Mouse (Mus musculus): ENCODE results near the gene Chrdl2.
"Not testable (repeated sequence)": the region's sequence is repeated elsewhere in the genome, so short reads cannot be mapped to it uniquely, and the experiment has no call there.

Gene Chrdl2

DNA sequence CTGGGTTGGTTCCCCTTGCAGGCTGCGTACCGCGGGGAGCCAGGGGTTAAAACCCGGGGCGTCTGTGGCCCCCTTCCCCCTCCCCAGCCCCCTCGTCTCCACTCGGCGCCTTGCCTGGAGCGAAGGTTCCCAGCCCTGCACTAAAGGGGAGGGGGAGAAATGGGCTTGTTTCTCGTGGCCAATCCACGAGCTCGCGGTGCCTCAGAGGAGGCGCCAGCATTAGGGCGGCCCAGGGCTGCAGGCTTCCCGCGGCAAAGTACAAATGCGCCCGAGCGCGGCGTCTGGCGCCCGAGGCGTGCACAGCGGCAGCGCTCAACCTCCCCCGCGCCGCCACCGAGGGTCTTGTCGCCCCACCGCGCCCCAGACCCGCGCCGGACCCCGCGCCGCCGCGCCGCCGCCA lies at the start of gene Chrdl2:
Chrdl2 (plus strand) TSS at position 383 of the 400 bp plus-strand sequence.
- DNase-seq: no peak

DNA sequence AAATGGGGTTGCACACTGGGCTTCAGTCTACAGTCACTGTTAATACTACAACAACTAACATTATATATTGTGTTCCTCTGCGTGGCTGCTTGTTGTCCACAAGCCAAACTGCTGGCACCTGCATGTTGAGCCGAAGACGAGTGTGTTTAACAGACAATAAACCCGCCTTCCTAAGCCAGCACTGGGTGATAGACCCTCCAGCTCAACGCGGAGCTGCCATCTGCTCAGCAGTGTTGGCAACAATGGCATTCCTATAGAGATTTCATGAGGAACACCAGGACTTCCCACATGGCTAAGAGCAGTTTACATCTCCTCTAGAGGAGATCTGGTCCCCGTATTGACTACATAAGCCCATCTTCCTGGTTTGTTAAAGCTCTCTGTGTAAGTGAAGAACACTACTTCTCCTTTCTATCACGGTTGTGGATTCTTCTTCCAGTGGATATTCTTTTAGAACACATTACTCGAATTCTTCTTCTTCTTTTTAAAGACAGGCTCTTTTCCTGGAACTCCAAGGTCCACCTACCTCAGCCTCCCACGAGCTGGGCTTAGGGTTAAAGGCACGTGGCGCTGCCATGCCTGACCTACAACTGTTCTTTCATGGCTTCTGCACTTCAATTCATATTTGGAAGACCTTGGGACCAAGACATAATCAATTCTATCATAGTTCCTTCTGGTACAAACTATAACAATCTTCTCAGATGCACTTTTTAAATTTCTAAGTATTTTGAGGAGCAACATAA lies 48.6 kb upstream of the Chrdl2 start:
- no peak for DNase-seq

DNA sequence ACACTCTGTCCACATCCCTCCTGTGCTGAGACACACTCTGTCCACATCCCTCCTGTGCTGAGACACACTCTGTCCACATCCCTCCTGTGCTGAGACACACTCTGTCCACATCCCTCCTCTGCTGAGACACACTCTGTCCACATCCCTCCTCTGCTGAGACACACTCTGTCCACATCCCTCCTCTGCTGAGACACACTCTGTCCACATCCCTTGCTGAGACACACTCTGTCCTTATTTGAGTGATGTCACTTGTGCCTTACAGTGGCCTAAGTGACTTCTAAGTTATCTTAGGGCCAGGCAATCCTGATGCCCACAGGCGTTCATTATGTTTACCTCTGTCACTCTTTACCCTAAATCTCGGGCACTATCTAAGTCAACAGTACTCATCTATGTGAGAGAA lies 45.4 kb upstream of the Chrdl2 start:
- DNase-seq: not testable (repeated sequence)

DNA sequence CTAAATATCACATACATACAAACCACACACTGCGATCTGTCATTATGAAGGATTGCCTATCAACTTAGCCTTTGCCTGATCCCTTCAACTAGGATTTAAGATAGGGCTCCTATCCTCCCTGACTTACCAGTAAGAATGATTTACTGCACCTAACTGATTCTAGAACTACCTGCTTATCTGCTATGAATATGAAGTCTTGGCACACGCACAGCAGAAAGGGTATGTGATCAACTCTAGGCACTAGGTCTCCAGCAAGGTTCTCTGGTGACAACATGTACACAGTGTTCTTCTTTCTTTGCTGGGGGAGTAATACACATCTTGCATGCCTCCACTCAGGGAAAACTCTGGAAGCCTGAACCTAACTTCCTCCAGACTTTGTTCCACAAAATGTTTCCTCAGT lies 44.5 kb upstream of the Chrdl2 start:
- no peak for DNase-seq

DNA sequence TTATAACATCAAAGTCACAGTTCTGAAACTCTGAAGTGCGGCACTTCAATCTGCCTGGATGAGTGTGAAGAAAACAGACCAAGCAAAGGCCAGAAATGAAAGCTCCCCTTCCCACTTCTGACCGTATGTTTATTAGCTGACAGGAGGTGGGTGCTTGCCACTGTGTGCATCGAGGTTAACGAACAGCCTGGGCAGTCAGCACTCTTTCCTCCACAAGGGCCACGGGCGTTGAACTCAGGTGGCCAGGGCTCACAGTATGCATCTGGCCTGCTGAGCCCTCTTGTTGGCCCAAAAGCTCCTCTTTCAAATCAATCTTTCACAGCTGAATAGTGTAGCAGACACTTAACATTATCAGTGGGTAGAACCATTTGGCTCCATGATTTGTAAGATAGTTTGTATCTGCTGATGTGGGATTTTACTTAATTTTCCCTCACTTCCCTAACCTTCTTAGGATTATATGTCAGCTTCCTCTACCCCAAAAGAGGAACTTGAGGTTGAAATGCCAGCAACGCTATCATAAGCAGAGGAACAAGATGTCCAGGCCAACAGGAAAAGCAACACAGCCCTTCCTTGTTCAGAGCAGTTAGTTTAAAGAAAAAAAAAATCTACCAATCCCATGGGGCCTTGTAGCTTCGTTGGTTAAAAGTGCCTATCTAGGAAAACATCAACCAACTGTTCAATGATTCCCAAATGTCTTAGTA lies 43.3 kb upstream of the Chrdl2 start:
- no peak for DNase-seq

DNA sequence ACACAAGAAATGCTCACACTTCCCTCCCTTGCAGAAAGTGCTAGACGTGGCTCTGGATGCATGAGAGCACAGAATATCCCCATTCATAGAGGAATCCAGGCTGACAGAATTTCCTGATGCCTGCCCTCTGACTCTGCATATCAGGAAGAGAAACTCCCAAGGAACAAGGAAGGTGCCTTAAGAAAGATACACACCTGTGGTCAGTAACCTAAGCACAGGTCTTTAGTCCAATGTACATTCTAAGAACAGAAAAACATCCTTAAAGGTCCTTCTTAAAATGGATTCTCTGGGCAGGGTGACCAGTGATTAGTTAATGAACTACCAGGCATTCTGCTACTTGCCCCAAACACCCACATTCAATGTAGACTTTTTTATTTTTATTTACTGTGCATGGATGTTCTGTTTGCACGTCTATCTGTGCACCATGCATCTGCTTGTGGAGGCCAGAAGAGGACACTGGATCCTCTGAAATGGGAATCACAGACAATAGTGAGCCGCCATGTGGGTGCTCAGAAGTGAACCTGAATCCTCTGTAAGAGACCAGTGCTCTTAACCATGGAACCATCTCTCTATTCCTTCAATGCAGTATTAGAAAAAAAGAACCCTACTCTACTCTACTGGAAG lies 42.6 kb upstream of the Chrdl2 start:
- DNase-seq: no peak

DNA sequence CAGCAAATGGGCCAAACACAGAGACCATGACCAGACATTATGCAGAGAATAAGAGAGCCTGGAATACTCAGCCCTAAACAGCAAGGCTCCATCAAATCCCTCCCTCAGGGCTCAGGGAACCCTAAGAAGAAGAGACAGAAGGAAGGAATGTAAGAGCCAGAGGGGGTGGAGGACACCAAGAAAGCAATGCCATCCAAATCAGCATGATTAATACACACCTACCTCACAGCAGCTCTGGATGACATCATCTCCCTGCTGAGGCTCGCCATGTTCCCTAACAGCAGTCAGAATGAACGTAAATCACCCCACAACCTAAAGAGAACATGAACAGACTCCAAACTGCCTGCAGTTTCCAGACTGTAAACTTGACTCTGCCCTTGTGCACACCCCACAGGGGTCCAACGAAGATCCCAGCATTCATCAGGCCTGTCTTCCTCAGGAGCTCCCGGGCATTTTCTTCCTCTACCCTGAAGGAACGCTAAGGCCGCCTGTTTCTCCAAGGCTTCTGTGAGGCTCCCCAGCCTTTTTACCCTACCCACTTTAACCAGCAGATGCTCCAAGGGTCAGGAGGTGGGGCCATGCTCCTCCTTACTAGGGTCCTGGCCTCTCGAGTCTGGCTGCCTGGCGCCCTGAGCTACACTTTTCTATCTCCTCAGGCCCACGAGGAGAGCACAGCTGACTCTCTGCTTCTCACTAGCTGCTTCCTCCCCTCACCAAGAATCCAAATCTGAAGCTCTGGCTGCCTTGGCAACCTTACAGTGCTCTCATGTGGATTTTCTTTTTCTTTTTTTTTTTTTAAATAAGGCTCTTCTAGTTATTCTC lies 40.7 kb upstream of the Chrdl2 start:
- no peak for DNase-seq

DNA sequence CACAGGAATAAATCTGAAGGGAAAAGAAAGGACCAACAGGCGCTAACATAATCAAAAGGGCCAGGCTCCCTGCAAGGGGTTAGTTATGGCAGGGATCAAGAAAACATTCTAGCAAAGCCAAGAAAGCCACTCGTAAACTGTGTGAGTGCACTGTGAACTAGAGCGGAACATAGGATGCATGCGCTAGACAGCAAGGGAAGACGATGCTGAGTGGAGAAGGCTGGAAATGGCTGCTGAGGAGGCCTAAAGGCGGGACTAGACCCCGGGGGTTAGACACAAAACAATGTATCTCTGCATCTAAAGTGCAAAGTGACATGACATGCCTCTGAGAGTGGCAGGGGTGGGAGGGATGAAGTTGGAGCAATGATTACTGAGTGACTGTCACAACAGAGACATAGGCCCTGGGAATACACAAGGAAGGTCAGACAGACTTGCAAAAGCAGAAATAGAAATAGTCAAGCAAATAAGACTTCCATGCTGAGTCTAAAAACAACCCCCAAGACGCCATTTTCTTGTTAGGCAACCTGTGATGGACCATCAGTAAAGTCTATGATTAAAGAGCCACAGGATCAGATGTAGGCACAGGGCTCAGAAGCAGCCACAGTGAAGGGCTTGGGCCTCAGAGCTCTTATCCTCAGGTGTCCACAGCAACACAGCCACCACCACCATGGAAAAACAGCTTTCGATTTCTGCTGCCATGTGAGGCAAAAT lies 39.8 kb upstream of the Chrdl2 start:
- no peak for DNase-seq

DNA sequence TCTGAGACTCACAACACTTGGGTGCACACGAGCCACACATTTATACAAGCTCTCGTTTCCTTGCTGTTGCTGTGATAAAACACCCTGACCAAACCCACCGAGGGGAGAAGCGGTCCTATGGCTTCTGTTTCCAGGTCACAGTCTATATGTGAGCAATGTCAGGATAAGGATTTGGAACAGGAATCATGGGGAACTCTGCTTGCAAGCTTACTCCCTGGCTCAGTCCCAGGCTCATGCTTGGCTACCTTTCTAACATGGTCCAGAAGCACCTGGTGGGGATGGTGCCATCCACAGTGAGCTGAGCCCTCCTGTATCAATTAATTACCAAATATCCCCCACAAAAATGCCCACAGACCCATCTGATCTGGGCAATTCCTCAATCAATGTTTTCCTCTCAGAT lies 36.8 kb upstream of the Chrdl2 start:
- DNase-seq: no peak

DNA sequence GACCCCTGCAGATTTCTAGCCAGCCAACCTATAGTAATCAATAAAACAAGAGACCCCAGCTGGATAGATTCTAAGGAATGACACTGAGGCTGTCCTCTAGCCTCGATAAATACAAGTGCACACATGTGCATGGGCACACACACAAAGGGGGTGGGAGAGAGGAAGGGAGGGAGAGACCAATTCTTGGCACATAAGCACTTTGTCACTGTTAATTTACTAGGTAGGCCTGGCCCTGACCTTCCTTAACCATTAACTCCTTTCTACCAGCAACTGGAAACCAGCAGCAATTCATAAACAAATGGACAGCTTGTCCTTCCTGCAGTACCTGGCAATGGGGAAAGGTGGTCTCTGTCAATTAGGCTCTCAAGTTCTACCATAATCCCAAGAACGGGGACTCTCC lies 34.0 kb upstream of the Chrdl2 start:
- DNase-seq: no peak

DNA sequence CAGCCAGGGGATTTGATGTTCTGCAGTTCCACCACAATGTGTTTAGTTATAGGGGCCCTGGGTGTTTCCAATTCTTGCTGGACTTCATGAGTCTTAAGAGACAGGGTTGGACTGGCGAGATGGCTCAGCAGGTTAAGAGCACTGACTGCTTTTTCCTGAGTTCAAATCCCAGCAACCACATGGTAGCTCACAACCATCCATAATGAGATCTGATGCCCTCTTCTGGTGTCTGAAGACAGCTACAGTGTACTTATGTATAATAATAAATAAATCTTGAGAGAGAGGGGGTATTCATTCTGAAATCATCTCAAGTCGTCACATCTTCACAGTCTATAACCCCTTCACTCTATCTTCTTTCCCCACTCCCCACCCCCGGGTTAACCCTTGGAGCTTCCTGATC lies 33.1 kb upstream of the Chrdl2 start:
- not testable (repeated sequence) for DNase-seq

DNA sequence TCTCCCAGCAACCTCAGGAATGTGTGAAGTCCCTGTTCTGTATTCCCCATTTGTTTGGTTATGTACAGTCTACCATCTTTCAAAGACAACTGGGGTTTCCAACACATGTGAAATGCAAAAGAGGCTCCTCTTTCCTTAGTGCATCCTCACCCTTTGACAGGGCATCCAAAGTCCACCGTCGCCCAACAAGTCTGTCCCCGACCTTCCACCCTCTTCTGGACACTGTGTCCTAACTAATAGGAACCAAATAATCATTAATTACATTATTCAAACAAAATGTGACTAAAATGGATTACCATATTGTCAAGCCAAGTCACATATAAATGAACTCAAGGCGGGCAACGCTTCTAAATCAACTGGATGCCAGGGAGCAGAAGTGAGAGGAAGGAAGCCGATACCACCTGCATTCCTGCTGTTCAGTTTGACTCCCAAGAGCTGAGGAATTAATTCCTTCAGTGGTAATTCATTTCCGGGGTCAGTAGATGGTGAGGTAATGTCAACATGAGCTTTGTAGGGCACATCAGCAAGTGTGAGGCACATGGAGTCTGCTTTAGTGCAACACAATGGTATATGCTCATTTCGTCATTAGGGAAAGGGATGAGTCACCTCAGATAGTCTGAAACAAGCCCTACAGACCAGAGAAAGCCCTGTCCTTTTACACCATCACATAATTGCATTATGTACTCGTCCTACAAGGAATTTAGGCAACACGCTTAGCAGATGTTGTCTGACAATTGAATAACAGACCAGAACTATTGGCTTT lies 31.6 kb upstream of the Chrdl2 start:
- no peak for DNase-seq

DNA sequence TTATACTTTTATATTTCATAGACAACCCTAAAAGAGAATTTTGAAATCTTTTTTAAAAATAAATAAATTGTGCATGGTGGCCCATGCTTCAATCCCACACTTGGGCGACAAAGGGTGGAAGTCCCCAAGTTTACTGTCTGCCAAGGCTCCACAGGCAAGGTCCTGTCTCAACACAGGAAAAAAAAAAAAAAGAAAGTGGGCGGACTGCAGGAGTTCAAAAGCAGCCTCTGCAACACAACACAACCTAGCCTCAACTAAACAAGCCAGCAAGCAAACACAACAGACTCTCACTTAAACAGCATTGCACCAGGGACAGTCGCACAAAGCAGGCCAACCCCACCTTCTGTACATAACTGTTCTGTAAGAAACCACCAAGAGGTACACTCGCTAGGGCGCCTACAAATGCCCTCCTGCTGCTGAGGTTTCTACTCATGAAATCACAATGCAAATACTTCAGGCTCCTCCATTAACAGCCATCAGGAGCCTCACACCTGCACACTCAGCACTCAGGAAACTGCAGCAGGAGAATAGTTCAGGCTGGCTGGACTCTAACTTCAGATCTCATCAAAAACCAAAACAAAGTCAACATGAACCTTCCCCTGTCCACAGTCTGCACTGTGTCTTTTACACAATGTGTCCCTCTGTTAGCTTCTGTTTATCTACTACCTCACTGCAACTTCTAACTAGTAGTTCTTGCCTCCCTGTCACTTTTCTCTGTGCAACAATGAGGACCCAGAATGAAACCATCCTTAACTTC lies 30.0 kb upstream of the Chrdl2 start:
- no peak for DNase-seq

DNA sequence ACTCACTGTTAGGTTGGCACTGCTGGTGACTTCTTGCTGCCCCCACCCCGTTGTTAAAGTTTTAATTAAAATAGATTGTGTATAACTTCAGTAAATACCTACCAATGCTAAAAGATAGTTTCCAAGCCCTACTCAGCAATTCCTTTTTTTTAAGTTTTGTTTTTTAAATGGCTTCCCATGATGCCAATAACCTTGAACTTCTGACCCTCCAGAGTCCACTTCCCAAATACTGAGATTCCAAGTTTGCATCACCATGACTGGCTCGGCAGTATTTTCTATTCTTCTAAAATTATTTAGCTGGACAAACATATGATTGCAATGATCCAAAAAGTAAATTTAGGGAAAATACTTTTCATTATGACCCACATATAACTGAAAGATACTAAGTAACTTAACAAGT lies 27.9 kb upstream of the Chrdl2 start:
- no peak for DNase-seq

DNA sequence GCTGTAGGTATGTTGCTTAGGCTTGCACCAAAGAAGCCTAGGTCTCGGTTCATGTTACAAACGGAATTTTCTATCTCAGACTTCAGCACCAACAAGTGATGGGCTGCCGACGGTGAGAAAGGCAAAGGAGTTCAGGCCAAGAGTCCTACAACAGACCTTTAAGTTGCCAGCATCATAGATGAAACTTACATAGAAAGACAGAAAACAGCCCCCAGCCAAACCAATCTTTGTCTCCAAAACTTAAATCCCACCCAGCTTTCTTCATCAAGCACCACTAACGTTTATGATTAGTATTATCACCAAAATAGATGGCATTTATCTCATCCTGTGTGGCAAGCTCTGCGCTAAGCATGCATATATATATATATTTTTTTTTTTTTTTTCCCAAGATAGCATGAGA lies 26.9 kb upstream of the Chrdl2 start:
- no peak for DNase-seq

DNA sequence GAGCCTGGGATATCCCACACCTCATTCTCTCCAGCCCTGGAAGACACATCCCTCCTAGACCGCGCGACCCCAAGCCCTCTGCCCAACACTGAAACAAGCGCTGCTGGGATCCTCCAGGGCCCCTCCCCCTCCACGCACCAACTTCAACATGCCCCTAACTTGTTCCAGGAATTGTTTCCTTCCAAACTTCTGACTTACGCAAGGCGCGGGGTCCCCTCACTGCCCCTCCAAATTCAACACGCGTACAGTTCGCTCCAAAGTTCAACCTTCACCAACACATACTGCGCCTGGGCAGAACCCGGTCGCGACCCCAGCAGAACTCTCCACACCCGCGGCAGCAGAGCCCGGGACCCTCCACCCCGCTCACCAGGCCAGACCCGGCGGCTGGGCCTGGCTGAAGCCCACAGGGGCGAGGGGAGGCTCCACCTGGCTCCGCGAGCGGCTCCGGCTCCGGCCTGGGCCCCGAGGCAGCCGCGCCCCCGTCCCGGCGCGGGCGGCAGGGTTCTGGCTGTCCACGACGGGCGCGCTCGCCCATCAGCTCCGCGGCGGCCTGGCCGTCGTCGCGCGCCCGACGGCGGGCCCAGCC lies 26.3 kb upstream of the Chrdl2 start:
- DNase-seq: peak; percentile 27 to 40

DNA sequence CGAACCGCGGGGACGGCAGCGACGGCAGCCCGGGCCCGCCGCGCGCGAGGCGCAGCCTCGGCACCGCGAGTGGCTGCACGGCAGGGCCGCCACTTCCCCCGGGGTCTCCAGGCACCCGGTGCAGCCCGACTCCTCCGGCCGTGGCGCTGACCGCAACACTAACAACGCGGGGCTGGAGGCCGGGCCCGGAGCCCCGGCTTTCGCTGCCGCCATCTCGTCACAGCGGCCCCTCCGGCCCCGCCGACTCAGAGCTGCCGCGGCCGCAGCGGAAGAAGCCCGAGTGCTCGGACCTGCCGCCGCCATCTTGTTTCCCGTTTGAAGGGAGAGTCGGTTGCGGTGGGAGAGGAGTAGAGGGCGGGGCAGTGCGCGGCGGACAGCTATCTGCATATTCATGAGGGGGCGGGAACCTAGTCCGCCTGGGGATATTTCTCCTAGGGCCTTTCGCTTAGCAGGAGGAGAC lies 25.8 kb upstream of the Chrdl2 start, which contains the start of gene Rnf169:
Rnf169 (minus strand) TSS at position 317 of the 460 bp plus-strand sequence.
- DNase-seq: peak; percentile 85 to 88

DNA sequence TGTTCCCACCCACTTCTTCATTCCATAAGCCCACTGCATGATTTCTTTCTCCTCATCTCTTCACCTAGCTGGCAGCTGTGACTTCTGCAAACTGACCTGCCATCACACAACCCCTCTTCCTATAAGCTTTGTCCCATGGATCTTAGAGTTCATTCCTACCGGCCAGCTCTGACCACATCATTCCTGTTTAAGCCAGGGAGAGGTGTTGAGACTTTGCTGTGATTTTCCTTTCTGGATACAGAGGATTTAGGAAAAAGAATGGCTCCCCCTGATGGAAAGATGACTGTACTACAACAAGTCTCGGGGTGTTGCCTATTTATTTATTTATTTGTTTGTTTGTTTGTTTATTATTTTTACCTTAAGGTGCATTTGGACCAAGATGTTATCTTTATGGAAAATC lies 24.7 kb upstream of the Chrdl2 start:
- no peak for DNase-seq

DNA sequence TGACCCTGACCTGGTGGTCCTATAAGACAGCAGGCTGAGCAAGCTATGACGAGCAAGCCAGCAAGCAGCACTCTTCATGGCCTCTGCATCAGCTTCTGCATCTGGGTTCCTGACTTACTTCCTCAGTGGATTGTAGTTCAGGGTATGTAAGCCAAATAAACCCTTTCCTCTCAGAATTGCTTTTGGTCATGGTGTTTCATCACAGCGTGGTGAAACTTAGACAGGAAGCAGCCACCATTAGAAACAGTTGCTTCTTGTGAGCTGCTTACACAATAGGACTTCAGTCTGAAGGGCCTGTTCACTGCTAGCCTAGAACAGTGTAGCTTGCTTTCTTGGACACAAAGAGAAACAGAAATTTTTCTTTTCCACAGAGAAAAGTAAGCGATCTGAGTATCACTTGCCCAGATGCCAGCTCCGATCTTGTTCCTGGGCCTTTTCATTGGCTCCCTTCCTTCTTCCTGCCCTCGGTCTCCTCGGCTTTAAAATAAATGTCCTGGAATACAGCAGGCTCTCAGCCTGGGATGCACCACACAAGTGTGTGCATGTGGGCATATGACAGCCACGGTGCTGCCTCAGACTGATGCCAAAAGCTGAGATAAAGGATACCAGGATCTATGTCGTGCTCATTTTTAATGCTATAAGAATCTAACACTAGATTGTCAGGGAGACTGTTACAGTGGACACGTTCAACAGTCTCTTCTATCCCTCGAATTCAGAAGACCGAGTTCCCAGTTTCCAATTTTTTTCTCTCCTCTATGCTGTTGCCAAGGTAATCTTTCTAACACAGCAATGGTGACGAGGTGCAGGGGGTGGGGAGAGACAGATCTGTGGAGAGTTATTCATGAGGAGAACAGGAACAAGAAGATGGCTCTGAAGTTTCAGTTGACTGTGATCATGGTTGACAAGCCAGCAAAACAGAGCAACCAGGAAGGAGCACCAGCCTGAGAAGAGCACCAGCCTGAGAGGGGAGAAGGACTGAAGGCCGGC lies 23.4 kb upstream of the Chrdl2 start:
- DNase-seq: no peak
